Mouse (Mus musculus) testis, adult 2 months (tissue): ENCODE data around the gene Cspg5. TPM values are rescaled to one million over a fixed set of nuclear protein-coding genes. Genes with fewer than 3 reads are reported as not detected.
A peak's percentile ranks its signal among the peaks of the same experiment; 100 is the strongest.

ENCODE experiments used
- H3K27ac ChIP-seq: fragments of 200-500 bp; 2 replicates; pipeline ENCODE4 v1.5.1; 2012; ENCODE audit warnings: low read depth, low read length; ENCODE audit not compliant: control insufficient read depth, insufficient read depth
- H3K27me3 ChIP-seq: fragments of 200-500 bp; 2 replicates; pipeline ENCODE4 v1.6.1; 2012; ENCODE audit warnings: mild to moderate bottlenecking, low read length, moderate library complexity; ENCODE audit not compliant: control insufficient read depth, insufficient read depth
- H3K36me3 ChIP-seq: fragments of 200-500 bp; 2 replicates; pipeline ENCODE4 v1.6.1; 2012; ENCODE audit warnings: mild to moderate bottlenecking, low read length; ENCODE audit not compliant: control insufficient read depth, insufficient read depth
- H3K4me1 ChIP-seq: fragments of 200-500 bp; 2 replicates; pipeline ENCODE4 v1.6.1; 2012; ENCODE audit warnings: low read length; ENCODE audit not compliant: control insufficient read depth, insufficient read depth
- H3K4me3 ChIP-seq: fragments of 200-500 bp; 2 replicates; pipeline ENCODE4 v1.5.1; 2012; ENCODE audit warnings: low read depth, mild to moderate bottlenecking, low read length, moderate library complexity, mixed read lengths; ENCODE audit not compliant: control insufficient read depth
- CTCF ChIP-seq: fragments of 200-500 bp; IDR thresholded peaks from 2 replicates; pipeline ENCODE4 v1.5.1; 2012; ENCODE audit warnings: low read depth, mild to moderate bottlenecking, inconsistent platforms, low read length, moderate library complexity; ENCODE audit not compliant: control insufficient read depth, insufficient read depth, insufficient replicate concordance
- POLR2A ChIP-seq: fragments of 200-500 bp; IDR thresholded peaks from 2 replicates; pipeline ENCODE4 v1.6.1; 2012; ENCODE audit warnings: low read depth, mild to moderate bottlenecking, inconsistent platforms, low read length, moderate library complexity; ENCODE audit not compliant: control insufficient read depth
- polyA plus RNA-seq: library from polyadenylated mRNA; depleted of rRNA; stranded (reverse); fragments of >200 nt; gene quantifications from 2 replicates; pipeline ENCODE4 v1.2.3, GENCODE M21; 2012

Gene Cspg5
- polyA plus RNA-seq, 1 experiment: 2.0 TPM

DNA sequence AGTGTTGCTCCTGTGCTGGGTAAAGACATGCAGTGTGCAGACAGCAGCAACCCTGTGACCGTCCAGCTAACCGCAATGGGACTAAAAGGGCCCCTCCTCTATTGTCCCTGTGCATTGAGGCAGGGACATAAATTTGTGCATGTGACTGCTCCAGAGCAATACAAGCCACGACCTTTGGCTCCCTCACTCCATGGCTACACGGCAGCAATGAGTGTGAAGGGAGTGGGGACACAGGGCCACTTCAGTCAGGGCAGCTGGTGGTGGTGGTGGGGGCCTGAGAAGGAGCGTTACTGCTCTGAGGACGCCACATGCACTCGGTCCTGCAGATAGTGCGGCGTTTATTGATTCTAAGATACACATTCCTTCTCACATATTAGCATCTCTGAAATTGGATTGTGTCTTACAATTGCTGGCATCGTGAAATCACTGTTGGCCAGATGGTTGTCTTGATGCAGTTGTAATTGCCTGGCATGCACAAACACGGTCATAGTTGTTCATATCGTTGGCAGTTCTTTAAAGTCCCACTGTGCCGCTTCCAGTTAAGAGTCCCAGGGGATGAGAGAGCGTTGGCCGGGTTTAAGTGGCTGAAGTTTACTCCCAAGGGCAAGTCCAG is 11.9 kb downstream of the Cspg5 start:
- Histone ChIP-seq H3K36me3 (no peaks in the 10 kb centered on the region), H3K27ac (no peak overlapping the region; the same call in 1 of the 2 replicates), H3K4me3 (peak overlapping the region; percentile 80), H3K27me3 (no peaks in the 10 kb centered on the region), H3K4me1 (peaks cover 12% of the 10 kb centered on the region)
- TF ChIP-seq CTCF: no peak

DNA sequence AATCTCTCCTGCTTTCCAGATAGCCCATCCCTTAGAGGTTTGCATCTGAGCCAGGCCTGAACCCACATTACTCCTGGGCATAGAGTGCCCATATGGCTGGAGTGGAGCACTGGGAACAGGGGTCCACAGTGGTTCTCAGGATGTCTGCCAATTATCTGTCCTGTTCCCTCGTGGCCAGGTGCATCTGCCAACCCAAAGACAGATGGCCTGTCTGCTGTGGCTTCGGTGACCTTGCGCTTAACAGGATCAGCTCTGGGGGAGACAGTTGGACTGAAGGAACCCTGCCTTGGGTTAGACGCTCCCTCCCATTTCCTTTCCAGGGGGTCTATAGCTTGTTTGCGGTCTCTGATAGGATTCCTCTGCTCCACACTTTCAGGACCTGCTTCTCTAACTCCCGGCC is 15.1 kb downstream of the Cspg5 start:
- Histone ChIP-seq H3K27ac (no peak overlapping the region), H3K4me3 (no peak overlapping the region), H3K27me3 (no peaks in the 10 kb centered on the region), H3K4me1 (peaks cover 12% of the 10 kb centered on the region), H3K36me3 (no peaks in the 10 kb centered on the region)
- TF ChIP-seq CTCF (no peak), POLR2A (no peak)

DNA sequence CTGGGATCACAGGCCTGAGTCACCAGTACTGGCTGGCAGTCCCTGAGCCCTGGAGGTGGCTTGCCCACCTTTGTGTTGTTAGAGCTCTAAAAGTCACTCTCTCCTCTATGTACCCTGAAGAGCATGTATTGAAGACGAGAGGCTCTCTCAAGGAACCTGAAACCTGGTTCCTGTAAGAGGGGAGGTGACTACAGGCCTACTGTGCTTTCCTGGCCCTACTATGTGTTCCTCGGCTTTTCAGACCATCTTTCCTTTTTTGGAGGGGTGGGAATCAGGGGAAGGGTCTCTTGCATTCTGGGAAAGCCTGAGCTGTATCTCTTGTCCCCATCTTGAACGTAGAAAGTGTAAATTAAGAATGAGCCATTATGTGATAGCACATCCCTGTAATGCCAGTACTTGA is 15.5 kb downstream of the Cspg5 start:
- H3K27ac ChIP-seq: no peak overlapping the region

DNA sequence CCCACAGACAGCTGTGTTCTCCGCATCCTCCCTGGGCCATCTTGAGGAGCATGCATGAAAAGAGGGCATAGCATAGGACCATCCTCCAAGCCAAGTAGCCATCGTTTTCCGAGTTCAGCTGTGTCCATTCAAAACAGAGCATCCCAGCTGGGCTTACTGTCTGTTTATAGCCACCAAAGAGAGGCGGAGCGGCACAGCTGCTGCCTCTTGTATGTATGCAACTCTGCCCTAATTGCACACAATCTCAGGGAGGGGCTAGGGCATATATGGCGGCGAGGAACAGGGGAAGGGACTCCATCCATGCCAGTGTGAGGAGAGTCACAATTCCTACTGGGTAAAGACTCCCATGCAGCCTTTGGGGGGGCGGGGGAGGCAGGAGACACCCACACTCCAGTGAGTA is 19.6 kb downstream of the Cspg5 start:
- no peak overlapping the region for H3K4me3 ChIP-seq
- H3K4me1 ChIP-seq: no peaks in the 10 kb centered on the region
- TF ChIP-seq CTCF: no peak
- TF ChIP-seq POLR2A: no peak
- H3K27me3 ChIP-seq: no peaks in the 10 kb centered on the region
- H3K27ac ChIP-seq: no peak overlapping the region
- no peaks in the 10 kb centered on the region for H3K36me3 ChIP-seq

More for the DNA sequence above, 15.5 kb downstream of the Cspg5 start:
- Histone ChIP-seq H3K27me3 (no peaks in the 10 kb centered on the region), H3K4me3 (no peak overlapping the region), H3K36me3 (no peaks in the 10 kb centered on the region), H3K4me1 (peaks cover 12% of the 10 kb centered on the region)
- TF ChIP-seq CTCF (no peak), POLR2A (no peak)

DNA sequence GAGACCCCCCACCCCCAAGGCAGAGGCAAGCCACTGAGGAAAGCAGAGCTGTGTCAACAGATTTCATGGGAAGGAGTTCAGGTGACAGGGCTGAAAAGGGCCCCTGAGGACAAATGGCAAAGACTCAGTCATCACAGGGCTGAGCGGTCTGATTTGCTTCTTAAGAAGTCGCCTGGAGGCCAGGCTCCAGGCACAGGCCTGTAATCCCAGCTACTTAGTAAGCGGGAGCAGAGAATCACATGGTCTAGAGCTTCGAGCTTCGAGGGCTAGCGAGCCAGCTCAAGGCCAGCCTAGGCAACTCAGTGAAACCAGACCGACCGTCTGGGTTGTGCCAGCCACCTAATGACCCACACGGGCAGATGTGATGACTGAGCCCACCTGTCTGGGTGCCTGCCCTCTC is 21.4 kb downstream of the Cspg5 start:
- H3K27ac ChIP-seq: no peak overlapping the region
- H3K36me3 ChIP-seq: no peaks in the 10 kb centered on the region
- no peaks in the 10 kb centered on the region for H3K27me3 ChIP-seq
- no peak overlapping the region for H3K4me3 ChIP-seq
- H3K4me1 ChIP-seq: no peaks in the 10 kb centered on the region
- no peak for TF ChIP-seq POLR2A
- TF ChIP-seq CTCF: no peak

DNA sequence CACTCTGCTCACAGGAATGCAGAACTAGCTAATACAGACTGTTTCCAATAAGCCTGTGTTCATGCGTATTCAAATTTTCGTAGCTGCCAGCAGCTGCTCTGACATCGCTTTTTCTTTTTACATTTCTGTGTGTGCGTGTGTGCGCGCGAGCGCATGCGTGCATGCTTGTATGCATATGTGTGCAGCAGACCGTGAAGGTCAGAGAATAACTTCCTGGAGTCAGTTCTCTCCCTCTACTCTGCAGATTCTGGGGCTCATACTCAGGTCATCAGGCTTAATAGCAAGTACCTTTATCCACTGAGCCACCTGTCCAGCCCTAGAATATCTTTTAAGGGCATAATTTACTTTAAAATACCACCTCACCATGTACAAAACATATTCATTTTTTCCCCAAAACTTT is 24.8 kb downstream of the Cspg5 start:
- Histone ChIP-seq H3K27me3 (no peaks in the 10 kb centered on the region), H3K4me3 (no peak overlapping the region), H3K27ac (no peak overlapping the region), H3K36me3 (no peaks in the 10 kb centered on the region), H3K4me1 (no peaks in the 10 kb centered on the region)
- TF ChIP-seq CTCF (no peak), POLR2A (no peak)

DNA sequence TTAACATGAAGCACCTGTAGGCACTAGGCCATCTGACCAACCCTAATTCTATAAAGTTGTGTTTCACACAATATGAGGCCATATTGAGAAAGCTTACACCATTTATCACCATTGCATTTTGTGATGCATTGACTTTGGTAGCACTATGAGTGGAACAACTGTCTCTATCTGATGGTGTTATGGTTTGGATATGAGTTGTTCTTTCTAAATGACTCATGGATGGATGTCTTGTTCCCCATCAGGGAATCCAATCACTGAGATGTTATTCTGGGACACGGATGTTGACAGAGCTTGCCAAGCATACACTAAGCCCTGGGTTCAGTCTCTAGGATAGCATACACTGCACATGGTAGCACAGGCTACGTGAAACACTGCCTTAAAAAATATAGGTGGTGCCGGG is 28.7 kb downstream of the Cspg5 start:
- Histone ChIP-seq H3K4me1 (no peaks in the 10 kb centered on the region), H3K4me3 (no peak overlapping the region), H3K36me3 (no peaks in the 10 kb centered on the region), H3K27me3 (no peaks in the 10 kb centered on the region), H3K27ac (no peak overlapping the region)
- TF ChIP-seq POLR2A (no peak), CTCF (no peak)

DNA sequence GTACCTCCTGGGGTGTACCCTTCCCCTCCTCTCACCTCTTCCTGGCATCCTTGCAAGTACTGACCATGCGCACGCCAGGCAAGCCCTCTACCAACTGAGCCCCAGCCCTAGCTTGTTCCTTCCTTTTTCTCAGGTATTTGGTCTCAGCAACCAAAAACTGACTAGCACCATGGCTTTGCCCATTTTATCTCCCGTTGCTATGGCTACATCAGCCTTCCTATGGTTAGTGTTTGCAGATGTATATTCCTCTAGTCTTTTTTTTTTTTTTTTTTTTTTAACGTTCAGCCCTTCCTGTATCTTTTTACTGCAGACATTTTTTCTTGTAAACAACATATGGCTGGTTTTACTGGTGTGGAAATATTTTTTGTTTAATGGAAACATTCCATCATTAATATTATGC is 29.9 kb downstream of the Cspg5 start:
- TF ChIP-seq POLR2A (no peak), CTCF (no peak)
- Histone ChIP-seq H3K4me3 (no peak overlapping the region), H3K27ac (no peak overlapping the region), H3K4me1 (no peaks in the 10 kb centered on the region), H3K27me3 (no peaks in the 10 kb centered on the region), H3K36me3 (no peaks in the 10 kb centered on the region)
